Mouse (Mus musculus): Measurements from ENCODE around the gene Cpn1. TPM values are rescaled to one million over a fixed set of nuclear protein-coding genes. Genes with fewer than 3 reads are reported as not detected.
"Not testable (repeated sequence)": the region's sequence is repeated elsewhere in the genome, so short reads cannot be mapped to it uniquely, and the experiment has no call there.

Gene Cpn1
- total RNA-seq, 2 experiments from 2014 or later, result not detected

DNA sequence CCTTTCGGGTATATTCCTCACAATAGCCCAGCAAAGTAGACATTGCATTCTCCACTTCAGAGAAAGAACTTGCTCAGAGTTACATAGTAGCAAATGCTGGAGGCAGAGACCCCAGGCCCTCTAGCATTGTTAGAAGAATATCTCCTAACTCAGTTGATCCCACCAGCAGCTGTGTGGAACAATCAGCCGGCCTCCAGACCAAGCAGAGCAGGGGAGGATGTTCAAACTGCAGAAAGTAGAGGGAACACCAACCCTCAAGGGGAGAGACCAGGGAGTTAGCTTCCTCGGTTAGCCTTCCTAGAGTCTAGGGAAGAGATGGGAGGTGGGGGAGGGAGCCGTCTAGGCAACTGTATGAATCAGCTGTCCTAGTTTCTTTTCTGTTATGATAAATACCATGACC is 6.1 kb upstream of the Cpn1 start:
- ATAC-seq (replicated peaks; ENCODE audit: low FRiP score, low TSS enrichment, poor library complexity, severe bottlenecking), result no peak

GRCm38 (mm10) chr19:43990362-43990761 is 4.0 kb upstream of the Cpn1 start:
- no peak for ATAC-seq (replicated peaks; ENCODE audit: low FRiP score, low TSS enrichment, poor library complexity, severe bottlenecking)

DNA sequence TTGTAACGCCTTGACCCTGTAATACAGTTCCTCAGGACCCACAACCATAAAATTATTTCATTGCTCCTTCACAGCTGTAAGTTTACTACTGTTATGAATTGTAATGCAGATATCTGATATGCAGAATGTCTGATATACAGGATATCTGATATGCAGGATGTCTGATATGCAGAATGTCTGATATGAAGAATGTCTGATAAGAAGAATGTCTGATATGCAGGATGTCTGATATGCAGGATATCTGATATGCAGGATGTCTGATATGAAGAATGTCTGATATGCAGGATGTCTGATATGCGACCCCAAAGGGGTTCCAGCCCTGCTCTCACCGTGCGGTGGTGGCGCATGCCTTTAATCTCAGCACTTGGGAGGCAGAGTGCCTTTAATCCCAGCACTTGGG is 4.4 kb downstream of the Cpn1 start:
- ATAC-seq (replicated peaks; ENCODE audit: low FRiP score, low TSS enrichment, poor library complexity, severe bottlenecking), result no peak

- no peak for ATAC-seq (replicated peaks; ENCODE audit: low FRiP score, low TSS enrichment, poor library complexity, severe bottlenecking)
These were observed 5.6 kb downstream of the Cpn1 start for GRCm38 (mm10) chr19:43980711-43981110.

DNA sequence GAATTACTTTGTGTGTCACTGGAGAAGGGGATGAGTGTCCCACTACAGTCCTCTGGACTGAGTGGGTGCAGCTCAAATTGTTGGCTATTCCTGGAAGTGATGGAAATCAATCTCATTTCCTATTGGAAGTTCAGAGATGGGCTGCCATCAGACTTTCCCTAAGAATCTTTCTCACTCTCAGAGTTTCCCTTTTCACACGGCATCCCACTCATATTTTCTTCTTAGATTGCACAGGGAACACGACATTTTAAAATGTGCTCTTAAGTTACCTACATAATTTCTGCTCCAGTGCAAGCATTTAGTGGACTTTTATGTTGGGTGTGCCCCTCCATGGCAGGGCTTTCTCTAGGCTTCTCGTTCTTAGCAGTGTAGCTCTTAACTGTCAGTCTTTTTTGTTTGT is 8.6 kb downstream of the Cpn1 start:
- ATAC-seq (replicated peaks; ENCODE audit: low FRiP score, low TSS enrichment, poor library complexity, severe bottlenecking), result no peak

GRCm38 (mm10) chr19:43976661-43977060 is 9.7 kb downstream of the Cpn1 start:
- ATAC-seq (replicated peaks; ENCODE audit: low FRiP score, low TSS enrichment, poor library complexity, severe bottlenecking), result no peak

- no peak for ATAC-seq (replicated peaks; ENCODE audit: low FRiP score, low TSS enrichment, poor library complexity, severe bottlenecking)
These were observed 12.1 kb downstream of the Cpn1 start for GRCm38 (mm10) chr19:43974221-43974620.

GRCm38 (mm10) chr19:43973711-43974110 is 12.6 kb downstream of the Cpn1 start:
- no peak for ATAC-seq (replicated peaks; ENCODE audit: low FRiP score, low TSS enrichment, poor library complexity, severe bottlenecking)

GRCm38 (mm10) chr19:43972129-43972528 is 14.2 kb downstream of the Cpn1 start:
- ATAC-seq (replicated peaks; ENCODE audit: low FRiP score, low TSS enrichment, poor library complexity, severe bottlenecking), result no peak

GRCm38 (mm10) chr19:43968436-43969026 is 17.8 kb downstream of the Cpn1 start:
- ATAC-seq (replicated peaks; ENCODE audit: low FRiP score, low TSS enrichment, poor library complexity, severe bottlenecking), result no peak

GRCm38 (mm10) chr19:43966481-43966880 is 19.9 kb downstream of the Cpn1 start:
- ATAC-seq (replicated peaks; ENCODE audit: low FRiP score, low TSS enrichment, poor library complexity, severe bottlenecking), result no peak

DNA sequence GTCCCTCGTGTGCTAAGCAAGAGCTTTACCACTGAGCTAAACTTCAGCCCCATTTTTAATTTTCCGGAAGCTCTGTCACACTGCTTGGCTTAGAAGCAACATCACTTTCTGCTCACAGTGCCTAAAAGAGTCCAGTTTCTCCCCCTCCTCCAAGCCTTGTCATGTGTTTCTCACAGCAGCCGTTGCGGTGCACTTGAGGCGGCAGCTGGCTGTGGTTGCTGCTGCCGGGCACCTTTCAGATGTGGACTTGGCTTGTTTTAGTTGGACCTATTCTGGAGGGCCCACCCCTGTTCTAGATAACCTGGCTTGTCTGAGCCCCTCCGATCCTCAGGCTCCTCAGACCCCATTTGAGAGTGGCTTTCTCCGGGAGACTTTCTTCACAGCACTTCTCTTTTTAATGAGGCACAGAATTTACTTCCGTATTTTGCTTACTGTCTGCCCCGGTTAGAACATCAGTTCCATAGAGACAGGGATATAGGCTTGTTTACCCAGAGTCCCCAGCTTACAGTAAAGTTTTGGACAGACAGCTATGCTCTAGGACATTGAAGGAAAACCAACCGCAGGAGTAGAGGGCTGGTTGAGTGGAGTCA is 20.8 kb downstream of the Cpn1 start:
- 0 out of 2 replicates have a peak, but pooled peaks have one; percentile 44 for ATAC-seq (replicated peaks; ENCODE audit: low FRiP score, low TSS enrichment, poor library complexity, severe bottlenecking)

DNA sequence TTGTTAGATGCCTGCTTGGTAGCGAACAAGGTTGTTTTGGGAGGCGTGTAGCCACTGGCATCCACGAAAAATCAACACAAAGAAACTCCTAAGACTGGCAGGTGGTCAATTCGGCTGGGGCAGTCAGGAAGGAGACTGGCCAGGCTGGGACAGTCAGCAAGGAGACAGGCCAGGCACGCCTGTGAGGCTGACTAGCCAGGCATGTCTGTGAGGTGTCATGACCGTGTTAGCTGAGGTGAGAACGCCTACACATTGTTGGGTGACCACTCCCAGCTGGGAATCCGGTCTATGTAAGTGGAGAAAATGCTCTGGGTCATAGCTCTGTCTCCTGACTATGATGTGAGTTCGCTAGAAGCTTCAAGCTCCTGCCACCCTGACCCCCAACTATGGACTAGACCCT is 23.6 kb downstream of the Cpn1 start:
- ATAC-seq (replicated peaks; ENCODE audit: low FRiP score, low TSS enrichment, poor library complexity, severe bottlenecking), result no peak

- no peak for ATAC-seq (replicated peaks; ENCODE audit: low FRiP score, low TSS enrichment, poor library complexity, severe bottlenecking)
These were observed 25.2 kb downstream of the Cpn1 start for GRCm38 (mm10) chr19:43961185-43961584.

DNA sequence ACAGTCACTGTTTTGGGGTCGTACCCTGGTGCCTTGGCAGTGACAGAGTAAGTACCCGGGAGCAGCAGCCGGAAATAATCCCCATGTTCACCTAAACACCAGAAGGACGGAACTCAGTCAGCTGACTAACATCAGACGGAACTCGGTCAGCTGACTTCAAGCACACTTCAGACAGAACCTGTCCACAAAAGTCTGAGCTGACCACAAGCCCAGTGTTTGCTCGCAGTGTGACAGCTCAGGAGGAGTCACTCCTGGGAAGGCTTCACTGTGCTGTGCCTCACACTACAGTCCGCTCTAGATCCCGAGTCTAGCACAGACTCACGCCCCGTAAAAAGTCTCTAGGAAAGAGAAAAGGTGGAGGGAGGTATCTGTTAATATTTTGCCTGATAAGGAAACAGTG is 26.3 kb downstream of the Cpn1 start:
- ATAC-seq (replicated peaks; ENCODE audit: low FRiP score, low TSS enrichment, poor library complexity, severe bottlenecking), result no peak

- ATAC-seq (replicated peaks; ENCODE audit: low FRiP score, low TSS enrichment, poor library complexity, severe bottlenecking), result peak; percentile 83
These were observed 27.2 kb downstream of the Cpn1 start for GRCm38 (mm10) chr19:43959162-43959561.

- ATAC-seq (replicated peaks; ENCODE audit: low FRiP score, low TSS enrichment, poor library complexity, severe bottlenecking), result no peak
These were observed 28.5 kb downstream of the Cpn1 start for GRCm38 (mm10) chr19:43957881-43958280.

- ATAC-seq (replicated peaks; ENCODE audit: low FRiP score, low TSS enrichment, poor library complexity, severe bottlenecking), result no peak
These were observed 29.0 kb downstream of the Cpn1 start for GRCm38 (mm10) chr19:43957402-43957801.

DNA sequence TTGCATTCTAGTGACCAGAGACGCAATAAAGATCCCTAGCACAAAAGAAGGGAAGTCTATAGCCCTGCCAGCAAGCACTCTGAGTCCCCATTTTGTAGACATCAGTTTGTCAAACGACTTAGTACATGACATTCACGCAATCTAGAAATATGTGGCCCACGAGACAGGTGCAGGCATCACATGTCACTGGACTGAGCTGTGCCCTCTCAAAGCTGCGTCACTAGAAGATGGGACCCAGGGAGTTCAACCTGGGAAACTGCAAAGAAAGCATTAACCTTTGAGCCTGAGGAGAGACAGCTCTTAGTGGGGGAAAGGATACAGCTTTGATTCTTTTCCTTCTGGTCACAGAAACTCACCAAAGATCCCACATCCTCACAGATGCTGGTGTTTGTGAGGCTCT is 31.1 kb downstream of the Cpn1 start:
- no peak for ATAC-seq (replicated peaks; ENCODE audit: low FRiP score, low TSS enrichment, poor library complexity, severe bottlenecking)

- no peak for ATAC-seq (replicated peaks; ENCODE audit: low FRiP score, low TSS enrichment, poor library complexity, severe bottlenecking)
These were observed 31.5 kb downstream of the Cpn1 start for GRCm38 (mm10) chr19:43954864-43955263.

GRCm38 (mm10) chr19:43952936-43953335 is 33.4 kb downstream of the Cpn1 start:
- ATAC-seq (replicated peaks; ENCODE audit: low FRiP score, low TSS enrichment, poor library complexity, severe bottlenecking), result not testable (repeated sequence)
